Mouse (Mus musculus): ENCODE data around the gene Pet117.
"Not testable (repeated sequence)": the region's sequence is repeated elsewhere in the genome, so short reads cannot be mapped to it uniquely, and the experiment has no call there.

Pet117 gene

DNA sequence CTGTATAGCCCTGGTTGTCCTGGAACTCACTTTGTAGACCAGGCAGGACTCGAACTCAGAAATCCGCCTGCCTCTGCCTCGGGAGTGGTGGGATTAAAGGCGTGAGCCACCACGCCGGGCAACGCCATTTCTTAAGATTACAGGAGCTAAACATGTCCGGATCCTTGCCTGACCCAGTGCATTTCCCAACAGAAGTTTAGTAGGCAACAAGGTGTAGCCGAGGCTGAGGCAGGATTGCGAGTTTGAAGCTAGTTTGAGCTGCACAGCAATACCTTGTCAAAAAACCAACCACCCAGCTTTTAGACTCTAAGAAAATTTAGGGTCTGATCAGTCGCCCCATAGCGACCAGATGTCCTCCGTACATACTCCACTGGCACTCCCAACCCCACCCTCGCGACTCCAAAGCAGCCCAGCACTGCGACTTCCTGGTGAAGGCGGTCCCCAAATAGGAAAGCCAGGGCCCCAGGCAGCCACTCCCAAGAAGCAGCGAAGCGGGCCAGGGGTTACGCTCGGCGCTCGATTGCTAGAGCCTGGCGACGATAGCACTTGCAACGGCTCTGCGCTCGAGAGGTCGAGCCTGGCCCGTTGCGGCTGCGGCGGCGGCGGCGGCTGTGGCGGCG lies at the start of gene Pet117, which contains the start of gene Kat14:
Gene Pet117, plus strand, starts transcription at position 597 of the 620 bp plus-strand sequence.
Gene Kat14, plus strand, starts transcription at position 584 of the 620 bp plus-strand sequence.
- peak; percentile 96 for DNase-seq (ENCODE audit: low read depth, low spot score)

DNA sequence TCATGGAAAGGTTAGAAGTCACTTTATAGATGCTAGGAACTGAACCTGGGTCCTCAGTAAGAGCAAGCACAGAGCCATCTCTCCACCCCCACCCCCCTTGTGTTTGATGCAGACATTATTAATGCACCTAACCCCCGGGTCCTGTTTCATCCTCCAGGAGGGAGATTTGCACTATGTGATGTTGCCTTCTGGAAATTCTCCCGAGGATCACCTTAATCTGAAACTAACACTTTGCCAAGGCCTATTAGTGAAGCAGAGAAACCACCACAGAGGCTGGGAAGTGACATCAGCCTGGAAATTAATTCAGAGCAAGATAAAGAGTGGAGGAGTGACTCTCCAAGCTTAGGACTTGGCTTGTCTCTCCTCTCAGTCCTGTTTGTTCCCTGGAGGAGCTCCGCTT lies 44.6 kb upstream of the Pet117 start:
- DNase-seq (ENCODE audit: low read depth, low spot score), result no peak

- DNase-seq (ENCODE audit: low read depth, low spot score), result no peak
Measured at GRCm38 (mm10) chr2:144329451-144329850, 39.3 kb upstream of the Pet117 start.

DNA sequence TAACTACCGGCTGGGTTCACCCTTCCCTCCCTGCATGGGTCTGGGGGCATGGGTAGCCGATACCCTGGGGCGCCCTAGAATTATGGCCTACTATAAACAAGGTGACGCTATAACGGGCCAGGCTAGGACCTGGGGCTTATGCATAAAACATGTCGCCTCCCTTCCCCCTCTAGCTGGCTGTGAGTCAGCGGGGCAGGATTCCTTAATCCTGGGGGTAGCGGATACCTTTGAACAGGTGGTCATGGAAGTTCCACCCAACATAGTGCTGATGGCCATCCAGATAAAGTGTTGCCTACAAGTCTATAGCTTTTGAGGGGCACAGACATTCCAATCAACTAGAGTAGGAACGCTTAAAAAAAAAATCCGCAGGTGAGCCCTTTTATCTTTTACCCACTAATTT lies 38.9 kb upstream of the Pet117 start:
- no peak for DNase-seq (ENCODE audit: low read depth, low spot score)

- DNase-seq (ENCODE audit: low read depth, low spot score), result no peak
Measured at GRCm38 (mm10) chr2:144330352-144330959, 38.3 kb upstream of the Pet117 start.

GRCm38 (mm10) chr2:144330960-144331371 lies 37.8 kb upstream of the Pet117 start:
- DNase-seq (ENCODE audit: low read depth, low spot score), result peak; percentile 16

DNA sequence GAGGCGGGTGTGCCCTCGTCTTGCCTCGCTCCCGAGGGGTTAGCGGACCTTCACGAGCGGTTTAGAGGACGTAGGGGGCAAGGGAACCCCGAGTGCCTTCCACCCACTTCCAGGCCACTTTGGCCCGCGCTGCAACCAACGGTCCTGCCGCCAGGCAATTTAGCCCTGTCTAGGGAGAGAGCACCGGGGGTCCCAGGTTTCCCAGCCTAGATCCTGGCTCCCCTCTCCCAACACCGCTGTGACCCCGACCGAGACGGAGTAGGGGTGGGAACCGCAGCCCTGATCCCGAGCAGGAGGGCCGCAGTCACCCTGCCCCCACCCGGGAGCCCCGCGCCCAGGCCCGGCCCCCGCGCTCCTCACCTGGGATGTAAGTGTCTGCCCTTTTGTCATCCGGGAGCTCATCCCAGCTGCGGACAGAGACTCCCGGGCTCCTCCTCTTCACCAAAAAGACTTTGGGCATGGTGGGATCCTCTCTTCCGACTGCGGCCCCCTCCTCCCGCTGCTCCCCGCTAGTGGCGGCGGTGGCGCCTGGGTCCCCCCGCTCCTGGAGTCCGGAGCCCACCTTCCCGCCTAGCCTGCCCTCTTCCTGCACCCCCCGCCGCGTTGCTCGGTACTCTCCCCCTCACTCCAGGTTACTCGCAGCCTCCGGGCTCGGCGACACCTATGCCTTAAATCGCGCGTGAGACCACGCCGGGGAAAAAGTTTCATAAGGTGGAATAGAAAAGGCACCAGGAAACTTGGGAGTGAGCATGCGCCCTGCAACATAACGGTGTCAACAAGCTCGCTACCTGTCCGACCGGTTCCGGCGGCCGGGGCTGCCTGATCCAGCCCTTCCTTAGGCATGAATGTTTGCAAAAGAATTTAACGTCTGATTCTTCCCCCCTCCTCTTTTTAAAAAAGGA lies 37.1 kb upstream of the Pet117 start, which contains the start of gene Ovol2:
Gene Ovol2, minus strand, starts transcription at position 746 of the 902 bp plus-strand sequence.
- no peak for DNase-seq (ENCODE audit: low read depth, low spot score)

DNA sequence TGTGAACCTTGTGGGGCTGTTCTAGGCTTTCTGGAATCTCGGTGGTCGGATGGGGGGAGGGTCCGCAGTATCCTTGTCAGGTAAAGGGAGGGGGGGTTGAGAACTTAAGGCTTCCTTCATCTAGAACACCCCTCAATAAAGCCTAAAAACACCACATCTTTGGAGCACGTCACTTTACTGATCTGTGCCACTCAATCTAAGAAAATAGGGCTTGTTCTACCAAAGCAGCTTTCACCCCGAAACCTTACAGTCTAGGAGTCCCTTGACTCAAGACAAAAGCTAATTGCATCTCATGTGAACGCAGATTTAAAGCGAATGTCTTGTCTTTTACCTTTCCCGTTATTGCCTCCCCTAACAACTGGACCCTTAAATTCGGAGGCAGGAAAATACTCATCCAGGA lies 36.3 kb upstream of the Pet117 start:
- DNase-seq (ENCODE audit: low read depth, low spot score), result no peak

DNA sequence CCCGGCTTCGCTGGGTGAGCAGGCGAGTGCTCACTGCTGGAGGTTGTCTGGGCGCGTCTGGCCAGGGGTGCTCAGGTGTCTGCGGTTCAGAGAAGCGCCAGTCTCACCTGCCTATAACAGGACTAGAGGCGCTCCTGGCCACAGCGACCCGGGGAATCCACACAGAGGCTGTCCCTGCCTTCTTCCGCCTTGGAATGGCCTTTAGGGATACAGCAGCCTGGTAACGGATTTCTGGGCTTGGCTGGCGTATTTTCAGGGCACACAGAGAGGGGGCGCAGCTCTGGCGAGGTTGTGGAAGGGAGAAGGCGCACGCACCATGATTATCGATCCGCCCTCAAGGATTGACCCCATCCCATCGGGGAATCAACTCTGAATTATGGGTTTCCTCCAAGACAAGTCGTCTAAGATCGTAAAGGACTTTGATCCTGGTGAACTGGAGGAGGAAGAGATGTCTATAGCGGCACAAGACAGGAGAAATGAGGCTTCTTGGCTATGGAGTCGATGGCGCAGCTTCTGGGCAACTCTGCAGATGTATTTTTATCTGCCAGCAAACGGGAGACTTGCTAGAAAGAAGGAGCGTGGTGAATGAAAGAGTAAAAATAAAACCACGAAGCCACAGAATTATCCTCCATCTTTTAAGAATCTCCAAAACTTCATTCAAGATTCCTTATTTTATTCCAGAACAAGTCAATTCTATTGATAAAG lies 35.5 kb upstream of the Pet117 start:
- no peak for DNase-seq (ENCODE audit: low read depth, low spot score)

DNA sequence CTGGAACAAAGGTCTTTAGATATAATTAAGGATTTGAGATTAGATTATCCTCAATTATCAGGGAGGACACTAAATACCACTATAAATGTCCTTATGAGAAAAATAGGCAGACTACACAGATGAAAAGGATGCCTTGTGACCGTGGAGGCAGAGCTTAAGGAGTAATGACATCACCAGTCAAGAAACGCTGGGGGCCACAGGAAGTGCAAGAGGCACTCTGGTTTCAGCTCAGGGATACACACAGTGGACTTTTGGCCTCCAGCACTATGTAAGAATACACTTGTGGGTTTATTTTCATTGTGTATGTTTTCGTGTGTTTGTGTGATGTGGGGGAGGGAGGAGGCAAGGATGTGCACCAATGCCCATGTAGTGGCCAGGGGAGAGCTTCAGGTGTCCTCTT lies 31.6 kb upstream of the Pet117 start:
- DNase-seq (ENCODE audit: low read depth, low spot score), result no peak

- DNase-seq (ENCODE audit: low read depth, low spot score), result no peak
Measured at GRCm38 (mm10) chr2:144337701-144338100, 31.1 kb upstream of the Pet117 start.

DNA sequence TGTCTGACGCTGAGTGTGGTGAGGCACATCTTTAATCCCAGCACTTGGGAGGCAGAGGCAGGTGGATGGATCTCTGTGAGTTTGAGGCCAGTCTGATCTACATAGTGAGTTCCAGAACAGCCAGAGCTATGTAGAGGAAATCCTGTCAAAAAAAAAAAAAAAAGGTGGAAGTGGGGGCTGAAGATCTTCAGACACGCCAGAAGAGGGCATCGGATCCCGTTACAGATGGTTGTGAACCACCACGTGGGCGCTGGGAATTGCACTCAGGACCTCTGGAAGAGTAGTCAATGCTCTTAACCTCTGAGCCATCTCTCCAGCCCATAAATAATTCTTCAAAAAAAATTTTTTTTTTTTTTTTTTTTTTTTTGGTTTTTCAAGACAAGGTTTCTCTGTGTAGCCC lies 30.6 kb upstream of the Pet117 start:
- not testable (repeated sequence) for DNase-seq (ENCODE audit: low read depth, low spot score)

- no peak for DNase-seq (ENCODE audit: low read depth, low spot score)
Measured at GRCm38 (mm10) chr2:144343158-144343557, 25.6 kb upstream of the Pet117 start.

- peak; percentile 34 for DNase-seq (ENCODE audit: low read depth, low spot score)
Measured at GRCm38 (mm10) chr2:144348525-144348924, 20.3 kb upstream of the Pet117 start.

DNA sequence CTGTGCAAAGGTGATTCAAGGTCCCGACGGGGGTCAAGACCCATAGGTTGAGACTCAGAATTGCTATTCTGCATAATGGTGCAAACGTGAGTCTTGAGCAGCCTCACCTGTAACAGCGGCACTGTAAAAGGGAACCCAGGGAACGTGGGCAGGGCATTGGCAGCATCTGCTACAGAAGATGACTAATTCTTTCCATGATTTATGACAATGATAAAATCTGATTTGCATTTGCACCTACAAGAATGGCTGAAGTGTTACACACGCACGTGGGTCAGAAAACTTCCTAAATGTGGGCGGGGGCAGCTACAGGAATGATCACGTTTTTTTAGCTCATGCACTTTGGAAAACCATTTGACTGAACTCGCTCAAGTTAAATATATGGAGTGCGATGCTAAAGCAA lies 16.0 kb upstream of the Pet117 start:
- no peak for DNase-seq (ENCODE audit: low read depth, low spot score)

DNA sequence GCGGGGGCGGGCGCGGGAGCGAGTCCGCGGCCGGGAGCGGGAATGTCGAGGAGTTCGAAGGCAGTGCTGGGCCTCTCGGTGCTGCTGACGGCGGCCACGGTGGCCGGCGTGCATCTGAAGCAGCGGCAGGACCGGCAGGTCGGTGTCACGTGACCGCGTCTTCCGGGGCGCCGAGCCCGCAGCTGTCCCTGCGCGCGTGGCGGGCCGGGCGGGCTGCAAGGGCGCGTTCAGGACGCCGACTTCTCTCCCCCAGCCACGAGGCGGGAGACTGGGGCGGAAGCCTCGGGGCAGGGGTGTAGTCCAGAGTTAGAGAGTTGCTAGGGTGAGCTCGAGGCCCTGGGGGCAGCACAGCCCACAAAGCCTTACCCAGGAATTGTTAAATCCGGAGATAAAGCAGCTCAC lies 225 bp downstream of the Pet117 start:
- DNase-seq (ENCODE audit: low read depth, low spot score), result peak; percentile 87

- no peak for DNase-seq (ENCODE audit: low read depth, low spot score)
Measured at GRCm38 (mm10) chr2:144369511-144369910, 715 bp downstream of the Pet117 start.

GRCm38 (mm10) chr2:144371566-144371965 lies 2.8 kb downstream of the Pet117 start:
- DNase-seq (ENCODE audit: low read depth, low spot score), result no peak

DNA sequence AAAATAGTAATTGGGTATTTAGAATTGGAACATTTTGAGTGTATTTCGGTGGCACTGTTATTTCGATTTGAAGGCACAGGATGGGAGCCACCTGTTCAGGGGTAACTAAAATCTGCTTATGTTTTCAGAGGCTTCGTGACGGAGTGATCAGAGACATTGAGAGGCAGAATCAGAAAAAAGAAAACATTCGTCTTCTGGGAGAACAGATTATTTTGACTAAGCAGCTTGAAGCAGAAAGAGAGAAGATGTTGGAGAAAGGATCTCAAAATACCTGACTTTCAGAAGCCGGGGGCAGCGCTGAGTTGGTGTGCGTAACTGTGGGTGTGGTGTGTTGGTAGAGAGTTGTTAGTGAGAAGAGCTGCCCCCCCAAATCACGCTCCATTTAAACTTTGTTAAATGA lies 4.3 kb downstream of the Pet117 start:
- DNase-seq (ENCODE audit: low read depth, low spot score), result no peak

GRCm38 (mm10) chr2:144375063-144375703 lies 6.4 kb downstream of the Pet117 start:
- no peak for DNase-seq (ENCODE audit: low read depth, low spot score)

- DNase-seq (ENCODE audit: low read depth, low spot score), result no peak
Measured at GRCm38 (mm10) chr2:144381293-144381692, 12.5 kb downstream of the Pet117 start.
